Mouse (Mus musculus): ENCODE measurements around the gene Zfp850. TPM values are rescaled to one million over a fixed set of nuclear protein-coding genes. Genes with fewer than 3 reads are reported as not detected.
"Not testable (repeated sequence)": the region's sequence is repeated elsewhere in the genome, so short reads cannot be mapped to it uniquely, and the experiment has no call there.

Gene Zfp850
- polyA plus RNA-seq, 1 experiment from 2014 or later: 7.6 TPM

DNA sequence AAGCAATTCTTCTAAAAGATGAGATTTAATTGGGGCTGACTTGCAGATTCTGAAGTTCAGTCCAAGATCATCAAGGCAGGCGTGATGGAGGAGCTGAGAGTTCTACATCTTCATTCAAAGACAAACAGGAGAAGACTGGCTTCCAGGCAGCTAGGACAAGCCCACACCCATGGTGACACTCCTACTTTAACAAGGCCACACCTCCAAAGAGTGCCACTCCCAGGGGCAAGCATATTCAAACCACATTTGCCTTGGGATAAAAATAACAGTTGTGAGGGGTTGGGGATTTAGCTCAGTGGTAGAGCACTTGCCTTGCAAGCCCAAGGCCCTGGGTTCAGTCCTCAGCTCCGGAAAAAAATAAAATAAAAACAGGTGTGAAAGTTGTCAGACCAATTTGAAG lies 31.7 kb downstream of the Zfp850 start:
- no peak for ATAC-seq

DNA sequence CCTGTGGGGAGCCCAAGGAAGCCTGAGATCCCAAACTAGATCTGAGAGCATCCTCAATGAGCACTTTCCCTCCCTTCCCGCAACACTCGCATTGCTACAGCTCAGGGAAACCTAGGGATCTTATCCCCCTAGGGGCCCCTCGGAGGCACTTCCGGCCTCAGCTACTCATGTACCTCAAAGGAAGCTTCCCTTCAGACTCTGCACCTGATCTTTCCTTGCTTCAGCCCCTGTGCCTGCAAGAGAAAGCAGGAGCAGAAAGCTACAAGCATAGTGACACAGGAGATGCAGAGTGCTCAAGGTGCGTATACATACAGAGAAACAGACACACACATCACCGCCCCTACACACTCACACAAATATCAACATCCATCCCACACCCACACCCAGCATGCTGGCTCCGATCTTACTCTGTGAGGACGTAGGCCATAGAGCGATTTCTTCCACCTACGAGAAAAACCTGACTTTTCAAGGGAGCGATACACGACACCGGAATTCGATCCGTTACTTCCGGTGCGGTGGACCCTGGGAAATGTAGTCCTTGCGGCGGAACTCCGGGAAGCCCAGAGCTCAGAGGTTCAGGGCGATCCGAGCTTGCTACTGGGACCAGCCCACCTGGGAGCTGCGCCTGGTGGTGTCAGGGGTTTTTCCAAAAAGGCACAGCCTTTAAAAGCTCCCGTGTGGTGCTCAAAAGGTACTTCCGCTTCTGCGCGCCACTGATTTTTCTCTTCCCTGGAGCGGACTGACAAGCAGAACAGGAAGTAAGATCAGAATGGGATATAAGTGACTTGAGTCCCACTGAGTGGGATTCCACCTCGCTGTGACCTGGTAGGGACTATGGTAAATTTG lies 35.0 kb downstream of the Zfp850 start, which contains the start of gene Zfp780b:
Zfp780b (minus strand) TSS at position 489 of the 846 bp plus-strand sequence.
- ATAC-seq: peak; percentile 89
- no peaks in the 10 kb centered on the region for H3K27me3 ChIP-seq (replicated peaks; ENCODE audit: control insufficient read depth, insufficient read depth, low read length)
- H3K9ac ChIP-seq (replicated peaks; ENCODE audit: low read depth, low read length): peak within 1 kb of the TSS; percentile 77
- WGBS: under 1% methylated on average over 29 of the region's 29 CpGs
- H3K4me1 ChIP-seq (replicated peaks; ENCODE audit: control insufficient read depth, insufficient read depth, low read length): peaks cover 16% of the 10 kb centered on the region
- H3K4me3 ChIP-seq (replicated peaks; ENCODE audit: low read length): peak within 1 kb of the TSS; percentile 84
- H3K27ac ChIP-seq (ENCODE audit: low read length): peak within 1 kb of the TSS; percentile 83
- H3K4me2 ChIP-seq (ENCODE audit: low read length): peak within 1 kb of the TSS; percentile 79
- H3K36me3 ChIP-seq (ENCODE audit: control insufficient read depth, insufficient read depth): 0 out of 2 replicates have a peak, but pooled peaks cover 2% of the 10 kb centered on the region
- peaks cover 10% of the 10 kb centered on the region for H3K9me3 ChIP-seq (ENCODE audit: control insufficient read depth, low read length)

More for the DNA sequence above, 31.7 kb downstream of the Zfp850 start:
- WGBS: 93% methylated on average over 2 of the region's 2 CpGs
- H3K27ac ChIP-seq (ENCODE audit: low read length): no peak overlapping the region
- no peaks in the 10 kb centered on the region for H3K27me3 ChIP-seq (replicated peaks; ENCODE audit: control insufficient read depth, insufficient read depth, low read length)
- no peak overlapping the region for H3K4me2 ChIP-seq (ENCODE audit: low read length)
- peaks cover 13% of the 10 kb centered on the region for H3K4me1 ChIP-seq (replicated peaks; ENCODE audit: control insufficient read depth, insufficient read depth, low read length)
- peaks cover 10% of the 10 kb centered on the region for H3K36me3 ChIP-seq (ENCODE audit: control insufficient read depth, insufficient read depth)
- no peak overlapping the region for H3K9ac ChIP-seq (replicated peaks; ENCODE audit: low read depth, low read length)
- H3K9me3 ChIP-seq (ENCODE audit: control insufficient read depth, low read length): peaks cover 30% of the 10 kb centered on the region
- H3K4me3 ChIP-seq (replicated peaks; ENCODE audit: low read length): no peak overlapping the region

DNA sequence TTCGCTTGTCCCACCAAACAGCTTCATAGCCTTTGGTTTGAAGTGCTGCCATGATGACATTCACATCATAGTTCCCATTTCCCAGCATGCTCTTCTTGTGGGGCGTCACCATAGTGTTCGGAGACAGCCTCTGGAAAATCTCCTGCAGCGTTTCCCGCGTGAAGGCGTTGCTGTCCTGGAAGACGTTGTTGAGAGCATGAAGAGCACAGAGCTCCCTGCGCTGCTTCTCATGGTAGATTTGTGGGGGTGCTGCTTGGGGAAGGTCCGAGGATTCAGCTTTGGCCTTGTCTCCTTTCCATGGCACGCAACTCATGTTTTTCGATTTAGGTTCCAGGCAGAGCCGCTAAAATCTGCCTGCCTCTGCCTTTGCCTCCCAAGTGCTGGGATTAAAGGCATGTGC lies 64.5 kb downstream of the Zfp850 start:
- not testable (repeated sequence) for H3K4me3 ChIP-seq (replicated peaks; ENCODE audit: low read length); H3K4me2 ChIP-seq (ENCODE audit: low read length); H3K9me3 ChIP-seq (ENCODE audit: control insufficient read depth, low read length); H3K4me1 ChIP-seq (replicated peaks; ENCODE audit: control insufficient read depth, insufficient read depth, low read length); H3K27ac ChIP-seq (ENCODE audit: low read length); H3K36me3 ChIP-seq (ENCODE audit: control insufficient read depth, insufficient read depth); H3K27me3 ChIP-seq (replicated peaks; ENCODE audit: control insufficient read depth, insufficient read depth, low read length); ATAC-seq; H3K9ac ChIP-seq (replicated peaks; ENCODE audit: low read depth, low read length)
- WGBS: 94% methylated on average over 13 of the region's 13 CpGs

DNA sequence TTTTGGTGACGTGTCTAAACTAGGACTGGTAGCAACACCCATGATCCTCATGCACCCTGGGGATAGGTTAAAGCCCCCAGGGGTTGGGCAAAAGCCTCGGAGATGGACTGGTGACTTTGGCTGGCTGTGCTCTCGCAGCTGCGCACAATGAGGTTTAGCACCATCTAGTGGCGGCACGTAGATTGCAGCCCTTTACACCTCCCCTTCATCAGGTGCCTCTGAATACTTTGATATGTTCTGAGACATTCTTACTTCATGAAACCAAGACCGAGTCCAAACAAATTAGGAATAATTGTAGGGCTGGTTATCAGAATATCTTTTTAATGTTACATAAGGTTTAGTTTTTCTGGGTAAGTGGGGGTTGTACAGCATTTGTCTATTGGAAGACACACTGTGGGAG lies 72.0 kb downstream of the Zfp850 start:
- H3K4me3 ChIP-seq (replicated peaks; ENCODE audit: low read length); H3K9ac ChIP-seq (replicated peaks; ENCODE audit: low read depth, low read length); H3K36me3 ChIP-seq (ENCODE audit: control insufficient read depth, insufficient read depth); H3K9me3 ChIP-seq (ENCODE audit: control insufficient read depth, low read length); H3K4me2 ChIP-seq (ENCODE audit: low read length); ATAC-seq; H3K27me3 ChIP-seq (replicated peaks; ENCODE audit: control insufficient read depth, insufficient read depth, low read length); H3K27ac ChIP-seq (ENCODE audit: low read length); H3K4me1 ChIP-seq (replicated peaks; ENCODE audit: control insufficient read depth, insufficient read depth, low read length): not testable (repeated sequence)
- WGBS: 39% methylated on average over 5 of the region's 7 CpGs

Other genes with a start within 250 kb of the Zfp850 start
- 2.4 and 2.7 TPM in 2 replicates for gene Zfp626, start 206.9 kb downstream of the Zfp850 start, polyA plus RNA-seq (2015; fragmentation: Nextera tagmentation; extraction: Ambion mirVana)
- 12.2 and 14.0 TPM in 2 replicates for gene Zfp59, start 175.5 kb downstream of the Zfp850 start, polyA plus RNA-seq (2015; fragmentation: Nextera tagmentation; extraction: Ambion mirVana)
- 1.9 and 2.1 TPM in 2 replicates for gene Zfp607a, start 156.6 kb downstream of the Zfp850 start, polyA plus RNA-seq (2015; fragmentation: Nextera tagmentation; extraction: Ambion mirVana)
- gene Zfp974, start 84.7 kb downstream of the Zfp850 start, polyA plus RNA-seq (2015; fragmentation: Nextera tagmentation; extraction: Ambion mirVana): 18.4 and 19.4 TPM in 2 replicates
- 30.1 and 36.6 TPM in 2 replicates for gene Zfp780b, start 34.9 kb downstream of the Zfp850 start, polyA plus RNA-seq (2015; fragmentation: Nextera tagmentation; extraction: Ambion mirVana)
- gene Psmc4, start 36.0 kb upstream of the Zfp850 start, polyA plus RNA-seq (2015; fragmentation: Nextera tagmentation; extraction: Ambion mirVana): 330 and 343 TPM in 2 replicates
- 0.41 TPM in 1 of 2 replicates, not detected in the other for gene Fcgbp, start 57.1 kb upstream of the Zfp850 start, polyA plus RNA-seq (2015; fragmentation: Nextera tagmentation; extraction: Ambion mirVana)
- 0.06 and 0.14 TPM in 2 replicates for gene 9530053A07Rik, start 115.4 kb upstream of the Zfp850 start, polyA plus RNA-seq (2015; fragmentation: Nextera tagmentation; extraction: Ambion mirVana)
- 84.4 and 86.8 TPM in 2 replicates for gene Fbl, start 155.6 kb upstream of the Zfp850 start, polyA plus RNA-seq (2015; fragmentation: Nextera tagmentation; extraction: Ambion mirVana)
- 14.4 and 14.8 TPM in 2 replicates for gene Dyrk1b, start 165.4 kb upstream of the Zfp850 start, polyA plus RNA-seq (2015; fragmentation: Nextera tagmentation; extraction: Ambion mirVana)

Measured in forebrain, embryonic 16.5 days (tissue).